Mouse (Mus musculus) adrenal gland, postnatal 14 days (tissue): ENCODE measurements around the gene Tdrd7. TPM values are rescaled to one million over a fixed set of nuclear protein-coding genes. Genes with fewer than 3 reads are reported as not detected.

ENCODE experiments used
- DNase-seq: peaks from one replicate; pipeline ENCODE4 v3.0.0; 2021; ENCODE audit warnings: mixed read lengths
- total RNA-seq: library from RNA; stranded (reverse); gene quantifications from 2 replicates; pipeline ENCODE4 v1.2.3, GENCODE M21; 2021

The Tdrd7 gene
- total RNA-seq, 1 experiment from 2014 or later = 23.0 TPM

DNA sequence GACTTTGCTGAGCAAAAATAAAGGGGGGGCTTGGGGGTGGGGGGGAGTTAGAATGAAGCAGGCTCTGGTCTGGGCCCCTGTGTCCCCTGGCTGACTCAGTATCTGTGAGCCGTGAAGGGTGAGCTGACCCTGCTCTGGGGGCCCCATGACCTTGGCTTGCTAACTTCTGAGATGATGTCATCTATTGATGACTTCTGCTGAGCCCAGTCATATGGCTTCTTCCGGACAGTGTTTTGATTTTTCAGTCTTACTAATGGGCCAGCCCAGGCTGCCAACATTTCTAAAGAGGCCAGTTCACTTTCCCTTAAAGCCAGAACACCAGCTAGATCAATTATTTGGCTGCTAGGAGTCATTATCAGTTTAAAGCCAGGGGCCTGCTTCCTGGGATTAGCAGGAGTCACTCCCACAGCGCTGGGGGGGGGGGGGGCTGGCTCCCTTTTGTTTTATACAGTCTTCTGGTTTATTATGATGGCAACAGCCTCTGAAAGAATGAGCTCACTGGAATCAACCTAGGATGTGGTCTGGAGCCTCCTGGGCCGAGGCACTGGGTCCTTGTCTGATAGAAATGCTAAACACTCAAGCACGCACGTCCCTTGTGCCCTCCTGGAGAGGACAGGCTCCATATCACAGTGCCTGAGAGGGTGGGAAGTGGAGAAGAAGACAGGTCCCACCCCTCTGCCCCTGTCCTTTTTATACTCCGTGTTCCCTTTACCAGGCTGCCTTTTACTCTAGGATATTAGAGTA lies 76.8 kb downstream of the Tdrd7 start:
- DNase-seq = peak; percentile 55

DNA sequence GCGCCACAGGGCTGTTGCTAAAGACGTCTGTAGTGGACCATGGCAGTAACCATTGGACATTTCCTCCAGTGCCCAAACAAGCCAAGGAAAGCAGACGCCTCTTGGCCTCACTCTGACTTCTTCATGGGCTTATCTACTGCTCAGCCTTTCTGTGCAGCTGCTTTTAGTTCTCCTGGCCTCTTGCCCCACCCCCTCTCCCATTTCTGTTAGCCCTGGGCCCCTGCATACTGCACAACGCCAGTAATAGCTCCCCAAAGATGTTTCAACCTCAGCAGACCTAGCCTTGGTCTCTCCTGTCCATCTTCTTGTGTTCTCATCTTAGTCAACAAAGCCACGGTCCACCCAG lies 77.3 kb downstream of the Tdrd7 start:
- DNase-seq = no peak

DNA sequence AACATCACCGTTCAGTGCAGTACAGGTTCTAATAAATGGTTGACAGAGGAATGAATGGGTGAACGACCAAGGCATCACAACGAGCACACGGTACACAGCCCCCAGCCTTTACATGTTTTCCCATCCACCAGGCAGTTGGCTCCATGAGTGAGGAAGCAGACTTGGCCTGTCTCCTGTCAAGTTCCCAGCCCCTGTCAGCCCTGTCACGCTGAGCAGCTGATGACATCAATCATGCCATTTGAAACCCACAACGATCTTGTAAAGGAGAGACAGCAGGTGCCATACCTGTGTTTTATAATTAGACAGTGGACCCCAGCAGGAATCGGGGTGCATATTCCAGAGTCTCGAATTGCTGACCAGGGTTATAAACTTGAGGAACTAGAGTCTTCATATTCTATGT lies 78.2 kb downstream of the Tdrd7 start:
- no peak for DNase-seq

DNA sequence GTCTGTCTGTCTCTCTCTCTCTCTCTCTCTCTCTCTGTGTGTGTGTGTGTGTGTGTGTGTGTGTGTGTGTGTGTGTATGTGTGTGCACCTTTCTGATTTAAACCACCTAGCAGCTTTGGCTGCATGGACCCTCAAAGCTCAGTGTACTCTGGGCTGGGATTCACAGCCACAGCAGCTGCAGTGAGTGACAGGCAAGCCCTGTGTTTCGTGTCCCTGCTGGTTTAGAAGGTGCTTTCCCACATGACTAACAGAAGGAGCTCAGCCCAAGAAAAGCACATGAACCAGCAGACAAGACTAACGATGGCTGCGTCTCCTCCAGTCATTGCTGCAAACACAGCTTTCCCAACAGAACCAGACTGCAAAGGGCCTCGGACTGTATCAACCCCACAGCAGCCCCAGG lies 82.8 kb downstream of the Tdrd7 start:
- no peak for DNase-seq

DNA sequence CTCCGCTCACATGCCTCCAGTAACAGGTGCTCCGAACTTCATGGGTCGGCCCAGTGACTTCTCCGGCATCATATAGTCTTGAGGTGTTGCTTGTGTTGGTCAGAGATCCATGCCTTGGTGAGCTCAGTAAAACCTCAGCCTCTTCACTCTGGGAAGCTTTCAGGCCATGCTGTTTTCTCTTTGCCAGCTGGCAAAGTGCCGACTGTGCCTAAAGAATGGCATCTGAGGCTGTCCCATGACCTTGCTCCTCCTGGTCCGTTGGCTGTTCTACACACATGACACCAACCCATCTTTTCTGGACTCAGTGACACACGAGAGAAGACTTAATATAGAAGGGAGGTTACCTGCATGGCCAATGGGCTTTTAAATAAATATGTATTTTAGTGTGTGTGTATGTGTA lies 83.3 kb downstream of the Tdrd7 start:
- DNase-seq = peak; percentile 26

DNA sequence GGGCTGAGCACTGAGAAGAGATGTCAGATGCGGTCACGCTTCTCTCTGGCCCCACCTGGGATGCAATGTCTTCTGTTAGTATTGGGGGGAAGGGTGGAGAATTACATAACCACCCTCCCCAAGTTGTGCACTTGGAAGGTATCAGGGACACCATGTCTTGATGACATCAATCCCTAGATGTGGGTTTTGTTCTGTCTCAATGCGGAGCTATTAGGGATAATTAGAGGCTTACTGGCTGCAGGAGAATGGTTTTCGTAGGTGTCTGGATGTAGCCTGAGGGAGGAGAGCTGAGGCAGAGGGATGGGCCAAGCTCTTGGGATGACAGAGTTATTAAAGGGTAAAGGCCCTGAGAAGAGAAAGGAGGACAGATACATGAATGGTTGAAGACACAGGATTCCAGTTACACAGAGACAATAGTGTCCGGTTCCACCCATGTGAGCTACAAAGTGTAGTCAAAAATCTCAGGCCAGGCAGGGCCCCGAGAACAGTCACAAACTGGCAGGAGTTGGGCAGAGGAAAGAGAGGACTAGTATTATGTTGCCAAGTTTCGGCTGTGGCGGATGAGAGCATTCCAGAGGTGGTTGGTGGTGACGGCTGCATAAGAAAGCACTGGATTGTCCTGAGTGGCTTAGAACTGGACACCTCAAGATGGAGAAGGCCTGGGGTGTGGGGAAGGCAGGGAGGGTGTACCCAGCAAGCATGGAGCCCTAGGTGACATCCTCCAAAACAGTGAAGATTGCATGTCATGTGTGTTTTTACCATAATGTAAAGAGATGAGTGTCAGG lies 88.4 kb downstream of the Tdrd7 start:
- DNase-seq = no peak

DNA sequence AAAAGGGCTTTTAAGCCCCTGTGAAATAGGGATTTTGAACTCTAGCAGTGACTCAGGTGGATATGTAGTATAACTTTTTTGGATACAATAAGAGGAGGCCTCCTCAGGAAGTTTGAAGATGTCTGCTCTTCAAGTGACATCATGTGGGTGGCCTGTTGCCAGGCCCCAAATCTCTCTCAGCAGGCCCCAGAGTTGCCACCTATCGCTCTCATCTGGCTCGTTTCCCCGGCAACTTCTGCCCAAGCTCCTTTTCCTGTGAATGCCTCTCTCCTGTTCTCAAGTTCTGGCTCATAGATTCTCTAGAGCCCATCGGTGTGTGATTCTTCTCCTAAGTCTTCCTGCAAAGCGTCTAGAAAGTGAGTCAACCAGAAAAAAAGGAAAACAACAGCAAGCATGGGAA lies 91.0 kb downstream of the Tdrd7 start:
- no peak for DNase-seq

DNA sequence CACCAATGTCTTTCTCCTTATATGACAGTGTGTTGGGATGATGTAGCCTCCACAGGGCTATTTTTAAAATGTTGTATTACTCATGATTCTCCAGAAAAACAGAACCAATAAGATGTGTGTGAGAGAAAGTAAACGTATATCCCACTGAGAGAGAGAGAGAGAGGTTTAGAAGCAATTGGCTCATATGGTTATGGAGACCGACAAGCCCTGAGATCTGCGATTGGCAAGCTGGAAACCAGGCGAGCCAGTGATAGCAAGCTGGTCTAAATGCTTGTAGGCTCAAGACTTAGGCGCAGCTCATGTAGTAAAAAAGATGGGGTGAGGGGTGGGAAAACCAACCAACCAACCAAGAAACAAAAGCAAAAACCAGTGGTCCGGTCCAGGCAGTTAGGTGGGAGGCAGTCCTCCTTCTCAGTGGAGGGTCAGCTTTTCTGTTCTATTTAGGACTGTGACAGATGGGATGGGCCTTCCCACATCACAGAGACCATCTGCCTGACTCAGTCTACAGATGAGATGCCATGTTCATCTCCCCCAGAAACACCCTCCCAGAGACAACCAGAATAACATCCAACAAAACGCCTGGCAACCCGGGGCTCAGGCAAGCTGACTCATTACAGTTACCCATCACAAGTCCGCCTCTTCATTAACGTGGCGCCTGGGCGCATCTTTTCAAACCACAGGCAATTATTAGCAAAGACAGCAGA lies 96.3 kb downstream of the Tdrd7 start:
- no peak for DNase-seq

DNA sequence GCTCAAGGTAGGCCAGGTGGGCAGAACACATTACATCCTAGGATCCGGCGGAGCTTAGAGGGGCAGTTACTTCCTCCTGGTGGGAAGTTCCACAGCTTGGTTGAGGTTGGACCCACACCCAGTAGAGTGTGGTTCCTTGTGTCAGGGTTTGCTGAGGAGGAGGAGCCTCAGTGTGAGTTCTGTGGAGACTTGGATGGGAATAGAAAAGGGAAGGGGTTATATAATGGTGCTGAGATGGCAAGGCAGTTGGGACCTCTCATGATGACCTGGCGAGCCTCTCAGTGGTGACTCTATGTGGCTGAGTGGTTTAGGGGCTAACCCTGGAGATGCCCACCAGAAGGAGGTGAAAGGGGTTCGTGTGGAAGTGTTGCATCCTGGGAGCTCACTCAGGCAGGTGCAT lies 98.7 kb downstream of the Tdrd7 start:
- no peak for DNase-seq

DNA sequence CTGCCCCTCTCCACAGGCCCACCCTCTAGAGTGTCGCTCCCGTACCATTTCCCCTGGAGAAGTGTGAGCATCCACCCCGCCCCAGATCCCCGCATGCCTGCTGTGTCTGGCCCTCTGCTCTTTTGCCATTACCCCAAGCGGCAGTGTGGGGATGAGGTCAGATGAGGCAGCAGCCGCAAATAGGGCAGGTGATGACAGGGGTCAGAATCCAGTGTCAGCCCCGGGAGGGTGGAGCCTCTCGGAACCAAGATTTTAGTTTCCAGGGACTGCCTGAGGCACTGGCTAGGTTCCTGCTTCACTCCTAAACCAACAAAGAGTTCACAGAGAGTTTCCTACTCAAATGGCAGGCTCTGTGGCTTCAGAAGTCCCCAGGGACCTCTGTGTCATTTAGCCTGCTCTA lies 99.1 kb downstream of the Tdrd7 start:
- DNase-seq = no peak

DNA sequence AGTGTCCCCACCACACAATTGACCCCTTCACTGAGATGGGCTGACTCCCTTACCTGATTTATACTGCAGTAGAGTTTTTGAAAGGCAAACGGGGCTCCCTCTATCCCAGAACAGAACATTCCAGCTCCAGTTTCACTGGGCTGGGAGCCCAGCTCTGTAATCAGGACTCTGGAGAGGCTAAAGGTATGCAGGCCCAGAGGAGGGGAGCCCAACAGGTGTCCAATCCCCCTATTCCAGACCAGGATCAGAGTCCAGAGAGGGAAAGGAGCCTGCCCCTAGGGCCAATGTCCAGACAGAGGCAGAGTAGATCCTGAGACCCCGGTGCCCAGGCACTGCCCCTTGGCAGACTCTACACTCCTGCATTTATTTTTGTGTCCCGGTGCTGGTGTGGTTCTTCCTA lies 99.8 kb downstream of the Tdrd7 start:
- DNase-seq = no peak

DNA sequence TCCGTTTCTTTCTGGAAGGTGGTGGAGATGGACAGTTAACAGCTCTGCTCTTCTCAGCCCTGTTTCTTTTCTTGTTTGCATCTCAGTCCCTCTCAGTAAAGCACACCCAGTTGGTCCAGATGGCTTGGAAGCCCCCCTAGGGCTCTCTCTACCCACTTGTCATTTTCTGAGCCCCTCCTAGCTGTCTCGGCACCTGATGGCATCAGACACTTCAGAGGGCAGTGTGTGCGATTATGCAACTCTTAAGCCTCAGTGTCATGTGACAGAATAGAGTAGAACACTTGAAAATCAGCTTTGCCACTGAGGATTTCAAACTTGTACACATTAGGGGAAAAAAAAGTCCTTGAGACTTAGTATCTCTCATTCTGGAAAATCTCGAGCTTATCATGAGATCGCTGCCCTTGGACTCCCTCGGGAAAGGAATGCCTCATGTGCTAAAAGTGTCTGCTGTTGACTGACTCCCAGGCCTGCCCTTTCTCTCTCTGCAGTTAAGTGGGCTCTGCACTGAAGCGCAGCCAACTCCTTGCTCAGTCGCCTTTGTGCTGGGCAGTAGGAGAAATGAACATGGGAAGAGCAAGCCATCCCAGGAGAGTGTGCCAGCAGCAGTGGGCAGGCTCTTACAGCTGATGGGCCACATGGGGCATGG lies 100.7 kb downstream of the Tdrd7 start:
- peak; percentile 42 for DNase-seq

DNA sequence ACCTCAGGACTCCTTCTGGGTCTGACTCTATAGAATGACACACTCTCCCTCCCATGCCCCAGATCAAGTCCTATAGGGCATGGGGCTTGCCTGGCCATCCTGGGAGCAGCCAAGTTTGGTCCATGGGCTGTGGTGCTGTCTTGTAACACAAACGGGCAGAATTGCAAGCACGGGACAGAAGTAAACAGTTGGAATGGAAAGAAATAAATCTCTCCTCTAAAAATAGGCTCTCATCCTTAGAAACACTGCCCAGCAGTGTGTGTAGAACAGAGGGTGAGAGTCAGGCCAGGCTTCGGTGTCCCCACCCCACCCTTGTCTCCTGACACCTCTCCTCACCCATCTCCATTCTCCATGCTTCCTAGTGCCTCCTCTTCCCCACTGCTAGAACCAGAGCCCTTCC lies 102.9 kb downstream of the Tdrd7 start:
- no peak for DNase-seq

DNA sequence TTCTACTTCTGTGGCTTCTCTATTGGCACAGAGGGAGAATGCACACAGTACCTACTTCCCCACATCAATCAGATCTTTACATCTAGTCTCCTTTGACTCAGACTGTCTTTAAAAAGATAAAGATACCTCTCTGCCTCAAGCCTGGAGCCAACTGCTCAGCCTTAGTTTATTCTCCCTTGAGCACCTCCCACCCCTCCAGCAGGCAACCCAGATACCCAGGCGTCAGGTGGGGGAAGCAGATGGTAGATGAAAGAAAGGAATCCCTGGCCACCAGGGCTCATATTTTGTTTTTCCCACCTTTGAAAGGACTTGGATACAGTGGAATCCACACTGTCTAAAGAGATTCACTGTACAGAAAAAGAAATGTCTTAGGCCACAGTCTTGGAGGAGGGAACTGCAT lies 103.4 kb downstream of the Tdrd7 start:
- no peak for DNase-seq

DNA sequence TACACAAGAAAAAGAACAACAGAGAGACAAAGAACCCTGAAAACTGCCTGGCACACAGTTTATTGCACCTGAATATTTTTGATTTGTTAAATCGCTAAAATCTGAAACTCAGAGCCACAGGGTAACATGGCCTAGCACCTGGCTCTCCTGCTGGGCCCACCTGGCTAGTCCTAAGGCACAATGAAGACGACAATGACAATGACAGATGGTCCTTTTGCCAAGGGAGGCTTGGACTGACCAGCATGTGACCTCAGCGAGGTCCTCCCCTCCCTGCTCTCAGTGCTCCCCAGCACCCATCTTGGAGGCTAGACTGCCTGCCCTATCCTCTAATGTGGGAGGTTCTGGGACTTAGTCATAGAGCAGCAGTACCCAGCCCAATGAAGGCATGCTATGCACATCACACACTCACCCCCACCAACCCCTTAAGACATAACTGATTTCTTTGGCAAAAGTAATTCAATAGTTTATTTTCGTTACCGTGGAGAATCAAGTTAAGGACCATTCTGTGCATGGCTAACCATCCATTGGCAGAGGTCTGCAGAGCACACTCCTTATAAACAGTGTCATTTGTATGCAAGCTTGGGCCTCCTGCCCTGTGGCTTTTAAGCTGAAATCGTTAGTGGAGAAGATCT lies 104.8 kb downstream of the Tdrd7 start:
- no peak for DNase-seq

DNA sequence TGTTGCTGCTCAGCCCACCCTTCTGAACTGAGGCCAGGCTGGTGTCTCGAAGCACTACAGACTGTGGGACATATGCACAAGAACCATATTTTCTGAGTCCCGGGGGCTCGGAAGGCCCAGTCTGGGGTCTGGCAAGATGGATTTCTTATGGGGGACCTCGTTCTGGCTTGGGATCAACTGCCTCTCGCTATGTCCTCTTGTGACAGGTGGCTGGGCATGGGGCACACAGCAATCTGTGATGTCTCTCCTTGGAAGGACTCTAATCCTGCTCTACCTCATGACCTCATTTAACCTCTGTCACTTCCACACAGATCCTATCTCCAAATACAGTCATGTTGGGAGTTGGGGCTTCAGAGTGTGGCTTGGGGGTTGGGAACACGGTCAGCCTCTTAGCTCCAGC lies 107.5 kb downstream of the Tdrd7 start:
- DNase-seq = no peak

DNA sequence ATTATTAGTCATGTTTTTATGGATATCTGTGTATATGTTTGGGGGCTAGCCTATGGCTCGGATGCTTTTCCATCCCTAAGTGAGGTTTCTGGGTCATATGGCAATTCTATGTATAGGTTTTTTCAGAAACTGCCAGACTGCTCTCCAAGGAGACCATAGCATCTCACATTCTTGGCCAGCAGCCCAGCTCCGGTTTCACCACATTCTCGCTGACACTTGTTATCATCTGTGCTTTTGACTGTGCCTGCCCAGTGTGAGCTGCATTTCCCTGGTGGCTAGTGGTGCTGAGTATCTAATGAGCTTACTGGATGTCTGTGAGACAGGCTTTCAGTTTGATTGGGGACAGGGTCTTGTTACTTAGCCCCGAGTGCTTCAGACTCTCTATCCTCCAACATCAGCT lies 108.6 kb downstream of the Tdrd7 start:
- DNase-seq = no peak

DNA sequence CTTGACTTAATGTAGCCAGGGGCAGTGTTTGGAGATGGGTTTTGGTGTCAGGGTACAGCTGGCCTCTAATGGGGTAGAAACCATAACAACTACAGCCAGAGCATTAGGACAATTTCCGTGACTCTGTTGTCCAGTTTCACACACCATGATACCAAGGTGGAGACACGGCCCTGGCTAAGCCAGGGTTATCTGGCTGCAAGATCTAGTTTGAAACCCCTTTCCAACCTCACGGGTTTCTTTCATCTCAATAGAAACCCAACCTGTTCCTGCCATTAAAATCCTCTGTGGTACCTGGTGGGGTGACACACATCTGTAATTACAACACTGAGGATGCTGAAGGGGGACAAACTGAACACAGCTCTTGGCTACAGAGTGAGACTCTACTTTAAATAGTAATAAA lies 110.5 kb downstream of the Tdrd7 start:
- DNase-seq = no peak

DNA sequence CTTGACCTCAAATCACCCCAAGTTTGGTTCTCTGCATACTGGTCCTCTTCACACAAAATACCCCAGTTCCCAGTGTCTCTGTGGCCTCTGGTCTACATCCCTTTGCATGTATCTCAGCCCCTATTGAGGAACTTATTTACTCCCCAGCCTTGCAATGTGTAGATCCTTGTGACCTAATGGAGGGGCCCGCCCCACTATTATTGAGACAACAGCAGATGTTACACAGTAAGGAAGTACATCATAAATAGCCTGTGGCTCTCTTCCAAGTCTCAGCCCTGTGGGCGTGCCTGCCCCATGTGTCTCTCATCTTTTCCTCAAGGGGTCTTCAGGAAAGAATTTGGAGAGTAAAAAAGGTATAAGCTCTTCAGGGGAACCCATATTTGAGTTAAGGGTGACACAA lies 111.8 kb downstream of the Tdrd7 start:
- no peak for DNase-seq

DNA sequence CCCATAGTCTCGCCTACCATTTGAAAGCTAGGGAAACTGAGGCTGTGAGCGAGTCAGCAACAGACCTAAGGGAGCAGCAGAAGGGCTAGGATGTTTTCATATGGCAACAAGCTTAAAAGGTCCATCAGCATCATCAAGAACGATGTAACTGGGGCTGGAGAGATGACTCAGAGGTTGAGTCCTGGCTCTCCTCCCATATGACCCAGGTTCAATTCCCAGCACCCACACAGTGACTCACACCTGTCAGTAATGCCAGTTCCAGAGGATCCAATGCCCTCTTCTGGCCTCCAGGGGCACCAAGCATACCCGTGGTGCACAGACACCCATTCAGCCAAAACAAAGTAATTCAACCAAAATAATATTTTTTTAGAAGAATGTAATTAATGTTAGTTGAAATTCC lies 115.1 kb downstream of the Tdrd7 start:
- no peak for DNase-seq

DNA sequence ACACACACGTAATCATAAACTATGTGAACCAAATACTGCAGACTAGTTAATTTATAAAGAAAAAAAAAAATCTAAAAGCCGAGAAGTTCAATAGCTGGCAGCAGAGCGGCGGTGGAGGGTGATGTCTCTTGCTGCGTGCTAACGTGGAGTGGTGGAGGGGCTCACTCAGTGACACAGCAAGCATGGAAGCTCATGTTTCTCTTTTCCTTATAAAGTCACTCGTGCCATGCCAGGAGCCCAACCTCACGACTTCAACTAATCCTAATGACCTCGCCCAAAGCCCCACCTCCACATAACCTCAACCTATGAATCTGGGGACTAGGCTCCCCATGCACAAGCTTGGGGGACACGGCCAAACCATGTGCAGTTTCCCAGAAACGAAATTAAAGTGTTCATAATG lies 117.4 kb downstream of the Tdrd7 start:
- no peak for DNase-seq
